Mouse (Mus musculus): ENCODE data around the gene 6430548M08Rik.

Gene 6430548M08Rik

DNA sequence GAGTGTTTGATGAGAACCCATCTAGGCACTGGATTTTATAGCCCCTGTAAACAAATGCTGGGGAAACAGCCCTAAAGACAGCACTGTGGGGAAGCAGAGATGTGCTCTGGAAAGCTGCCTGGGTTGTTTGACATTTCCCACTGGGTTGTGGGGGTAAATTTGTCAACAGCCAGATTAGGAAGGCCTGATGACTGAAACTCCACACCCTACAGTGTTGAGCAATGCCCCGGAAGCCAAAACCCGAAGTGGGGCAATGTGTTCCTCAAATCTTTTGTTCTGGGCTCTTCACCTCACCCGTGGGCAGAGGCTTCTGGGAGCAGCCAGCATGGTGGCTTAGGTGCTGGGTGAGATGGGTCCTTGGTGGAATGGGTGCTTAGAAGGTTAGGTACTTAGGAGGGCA is 4.8 kb upstream of the 6430548M08Rik start:
- DNase-seq (ENCODE audit: low spot score), result no peak

DNA sequence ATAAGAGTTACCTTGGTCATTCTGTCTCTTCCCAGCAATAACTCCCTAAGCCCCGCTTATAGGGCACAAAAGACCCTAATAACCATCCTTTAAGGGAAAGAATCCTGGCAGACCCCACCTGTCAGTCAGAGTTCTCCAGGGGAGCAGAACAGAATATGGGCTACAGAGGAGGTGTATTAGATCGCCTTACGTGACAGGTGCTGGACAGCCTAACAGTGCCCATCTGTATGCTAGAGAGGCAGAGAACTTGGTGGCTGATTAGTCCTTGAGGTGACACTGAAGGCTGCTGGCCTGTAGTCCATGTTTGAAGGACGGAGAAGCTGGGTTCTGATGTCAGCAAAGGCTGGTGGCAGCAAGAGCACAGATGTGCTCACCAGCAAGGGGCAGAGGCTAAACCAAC is 3.0 kb upstream of the 6430548M08Rik start:
- DNase-seq (ENCODE audit: low spot score), result no peak

DNA sequence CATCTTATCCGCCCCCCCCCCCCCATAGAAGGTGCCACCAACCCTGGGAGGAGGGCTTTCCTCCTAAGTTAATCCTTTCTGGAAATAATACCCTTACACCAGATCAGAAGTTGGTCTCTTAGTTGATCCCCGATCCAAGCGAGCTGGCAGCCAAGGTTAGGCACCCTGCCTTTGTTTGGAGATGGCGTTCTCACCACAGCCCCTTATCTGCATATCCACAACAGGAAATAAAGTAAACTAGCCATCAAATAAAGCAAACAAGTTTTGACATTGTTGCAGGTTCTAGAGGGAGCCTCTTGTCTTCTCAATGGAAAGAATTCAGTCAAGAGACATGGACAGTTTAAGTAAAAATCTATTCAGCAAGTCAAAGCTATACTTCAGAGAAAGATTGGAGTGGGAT is 2.6 kb upstream of the 6430548M08Rik start:
- no peak for DNase-seq (ENCODE audit: low spot score)

DNA sequence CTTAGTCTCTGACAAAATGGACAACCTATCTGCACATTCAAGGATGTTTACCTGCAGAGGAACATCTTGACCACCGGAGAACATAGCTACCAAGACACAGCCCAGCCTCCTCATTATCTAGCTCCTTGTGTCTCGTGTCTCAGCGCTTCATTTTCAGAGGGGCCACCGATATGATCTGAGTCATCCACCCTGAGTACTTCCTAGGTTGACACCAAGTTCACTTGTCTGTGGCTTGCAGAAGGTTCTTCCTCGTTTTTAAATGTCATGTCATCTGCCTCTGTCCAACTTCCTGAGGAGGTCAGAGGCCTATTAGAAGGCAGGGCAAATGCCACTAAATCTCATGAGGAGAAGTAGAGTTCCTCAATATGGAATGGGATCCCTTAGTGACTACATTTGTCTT is 1.4 kb upstream of the 6430548M08Rik start:
- no peak for DNase-seq (ENCODE audit: low spot score)

DNA sequence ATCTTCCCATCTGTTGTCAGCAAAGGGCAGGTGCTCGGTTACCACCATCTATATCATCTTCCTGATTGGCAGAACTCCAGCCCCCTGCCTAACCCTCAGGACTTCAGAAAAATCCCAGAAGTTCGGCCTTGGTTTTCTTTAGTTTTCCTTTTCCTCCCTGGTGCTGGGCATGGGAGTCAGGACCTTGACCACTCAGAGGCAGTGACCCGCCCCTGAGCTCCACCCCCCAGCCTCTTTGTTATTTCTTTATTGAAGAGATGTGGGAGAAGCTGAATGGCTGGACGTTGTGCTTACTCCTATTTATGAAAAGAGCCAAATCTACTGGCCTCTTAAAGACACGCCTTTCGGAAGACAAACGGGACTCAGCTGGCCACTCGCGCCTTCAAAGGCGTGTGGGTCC is 646 bp upstream of the 6430548M08Rik start:
- peak; percentile 56 for DNase-seq (ENCODE audit: low spot score)

DNA sequence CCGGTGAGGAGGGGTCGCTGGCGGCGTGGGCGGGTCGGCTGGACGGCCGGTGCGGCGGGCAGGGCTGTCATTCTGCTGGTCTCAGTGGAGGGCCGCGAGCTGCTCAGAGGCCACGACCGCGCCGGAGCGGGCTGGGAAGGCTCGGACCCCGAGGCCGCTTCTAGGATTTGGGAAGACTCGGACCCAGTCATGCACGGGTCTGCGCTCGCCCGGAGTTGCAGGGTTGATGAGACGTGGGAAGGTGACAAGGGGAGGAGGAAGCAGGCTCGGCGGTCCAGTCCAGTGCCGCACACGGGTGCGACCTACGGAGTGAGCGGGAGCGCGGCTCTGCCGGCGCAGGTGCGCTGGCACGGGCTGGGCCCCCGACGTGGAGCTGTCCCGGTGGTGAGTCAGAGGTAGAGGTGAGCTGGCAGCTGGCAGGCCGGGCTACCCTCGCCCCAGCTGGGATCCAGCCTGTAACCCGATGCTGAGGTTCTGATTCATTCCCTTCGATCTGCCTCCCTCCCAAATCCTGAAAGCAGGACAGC is 426 bp downstream of the 6430548M08Rik start:
- no peak for DNase-seq (ENCODE audit: low spot score)

DNA sequence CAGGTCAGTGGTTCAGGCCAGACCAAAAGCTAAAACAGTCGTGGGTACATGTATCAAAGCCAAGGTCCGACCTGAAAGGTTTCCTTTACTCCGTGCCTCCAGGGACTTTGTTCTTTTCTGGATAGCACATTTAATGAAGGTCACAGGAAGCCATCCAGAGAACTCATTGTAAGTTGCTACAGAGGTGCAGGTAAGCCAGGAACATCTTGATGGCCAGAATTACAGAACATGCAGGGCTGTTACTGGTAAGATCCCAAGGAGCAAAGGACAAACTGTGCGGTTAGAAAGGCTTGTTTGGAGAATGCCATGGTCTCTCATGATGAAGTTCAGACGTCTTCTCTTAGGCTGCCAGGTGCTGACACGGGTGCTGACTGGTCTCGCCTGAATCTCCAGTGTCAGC is 2.6 kb downstream of the 6430548M08Rik start:
- DNase-seq (ENCODE audit: low spot score), result no peak

DNA sequence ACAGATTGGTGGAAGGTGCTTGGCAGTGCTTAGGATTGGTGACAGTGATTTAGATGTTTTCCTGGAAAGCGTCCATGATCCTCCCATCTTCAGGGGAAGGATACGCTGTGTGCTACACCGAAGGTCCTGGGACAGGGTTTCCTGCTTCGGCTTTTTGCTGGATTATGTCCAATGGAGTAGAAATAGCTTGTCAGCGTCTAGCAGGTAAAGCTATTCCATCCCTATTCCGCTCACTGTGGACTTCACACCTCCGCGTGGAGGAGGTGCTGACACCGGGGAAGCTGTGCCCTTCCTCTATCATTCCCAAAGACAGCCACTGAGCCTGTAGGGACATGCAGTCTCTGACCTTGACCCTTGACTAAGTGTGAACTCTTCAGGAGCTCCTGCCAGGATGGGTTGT is 4.2 kb downstream of the 6430548M08Rik start:
- DNase-seq (ENCODE audit: low spot score), result no peak

DNA sequence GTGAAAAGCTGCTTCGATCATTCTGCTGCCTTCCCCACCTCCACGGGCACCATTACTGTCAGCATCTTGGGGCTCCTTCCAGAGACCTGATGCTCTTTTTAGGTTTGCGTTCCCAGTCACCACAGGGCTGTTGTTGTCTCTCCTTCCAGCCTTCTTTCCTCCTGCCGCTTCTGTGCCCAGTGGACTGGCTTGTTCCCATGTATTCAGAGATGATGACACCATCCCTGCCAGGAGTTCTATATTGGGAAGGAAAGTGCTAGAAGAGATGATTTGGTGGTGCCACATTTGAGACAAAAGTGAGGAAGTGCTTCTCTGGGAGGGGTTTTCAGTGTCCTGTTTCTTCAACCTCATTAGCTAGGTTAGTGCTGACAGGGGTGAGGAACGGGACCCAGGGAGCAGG is 4.9 kb downstream of the 6430548M08Rik start:
- no peak for DNase-seq (ENCODE audit: low spot score)

DNA sequence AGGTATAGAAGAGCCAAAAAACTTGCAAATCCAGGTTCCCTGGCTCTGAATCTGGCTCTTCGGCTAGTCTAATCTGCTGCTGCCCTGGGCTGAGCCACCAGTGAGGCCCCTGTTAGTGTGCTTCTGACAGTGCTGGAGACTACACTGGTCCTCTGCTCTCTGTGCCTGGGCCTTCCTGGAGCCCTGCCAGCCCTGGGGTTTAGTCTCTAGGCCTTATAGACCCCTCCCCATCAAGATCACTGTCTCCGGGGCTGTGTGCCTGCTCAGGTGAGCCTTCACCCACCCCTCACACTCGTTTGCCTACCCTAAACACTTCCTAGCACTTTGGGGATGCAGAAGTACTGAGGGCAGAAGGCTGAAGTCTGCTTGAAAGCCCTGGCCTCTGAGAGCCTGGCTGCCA is 5.5 kb downstream of the 6430548M08Rik start:
- DNase-seq (ENCODE audit: low spot score), result no peak

DNA sequence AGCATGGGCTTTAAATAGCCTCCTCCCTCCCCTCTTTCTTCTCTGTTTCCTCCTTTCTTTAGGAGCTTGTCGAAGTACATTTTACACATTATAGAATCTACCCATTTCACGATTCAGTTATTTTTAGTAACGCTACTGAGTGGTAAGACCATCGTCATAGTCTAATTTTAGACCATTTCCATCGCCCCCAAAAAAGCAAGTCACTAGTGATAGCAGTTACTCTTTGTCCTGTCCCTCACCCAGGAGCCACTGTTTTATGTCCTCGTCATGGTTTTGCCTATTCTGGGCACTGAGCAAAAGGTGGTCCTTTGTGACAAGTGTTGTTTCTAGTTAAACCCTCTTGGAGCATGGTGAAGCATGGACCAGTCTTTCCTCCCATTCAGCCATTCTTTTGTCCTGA is 6.0 kb downstream of the 6430548M08Rik start:
- no peak for DNase-seq (ENCODE audit: low spot score)

DNA sequence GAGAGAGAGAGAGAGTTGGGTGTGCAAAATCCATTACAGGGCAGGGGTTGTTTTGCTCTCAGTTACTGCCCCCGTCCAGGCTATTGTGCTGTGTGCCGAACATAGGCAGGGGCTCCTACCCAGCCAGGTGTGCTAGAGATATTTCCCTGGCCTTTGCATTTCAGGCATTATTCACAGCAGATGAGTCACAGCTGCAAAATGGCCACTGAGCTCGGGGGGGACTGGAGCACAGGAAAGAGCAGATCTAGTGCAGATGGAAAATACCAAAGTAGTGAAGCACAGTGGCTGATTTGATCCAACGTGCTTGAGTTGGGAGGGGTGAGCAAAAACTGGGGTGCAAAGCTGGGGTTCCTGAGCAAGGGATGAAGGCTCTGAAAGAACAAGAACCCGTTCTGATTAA is 7.0 kb downstream of the 6430548M08Rik start:
- no peak for DNase-seq (ENCODE audit: low spot score)

DNA sequence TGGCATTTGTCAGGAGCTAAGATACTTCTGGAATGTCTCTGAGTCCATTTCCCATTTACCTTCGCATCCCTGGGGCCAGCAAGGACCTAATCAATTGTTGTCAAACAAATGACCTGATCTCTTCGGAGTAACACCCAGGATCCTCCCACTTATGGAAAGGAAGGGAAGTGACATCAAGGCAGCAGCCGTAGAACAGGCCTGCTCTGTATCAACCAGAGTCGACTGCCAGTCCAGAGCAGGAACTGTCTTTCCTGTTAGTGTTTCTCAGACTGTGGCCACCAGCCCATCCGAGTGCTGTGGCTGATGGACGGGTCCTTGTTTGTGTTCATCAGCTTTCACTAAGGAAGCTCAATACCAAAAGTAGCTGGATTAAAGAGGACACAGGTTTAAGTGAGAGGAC is 10.3 kb downstream of the 6430548M08Rik start:
- DNase-seq (ENCODE audit: low spot score), result no peak

DNA sequence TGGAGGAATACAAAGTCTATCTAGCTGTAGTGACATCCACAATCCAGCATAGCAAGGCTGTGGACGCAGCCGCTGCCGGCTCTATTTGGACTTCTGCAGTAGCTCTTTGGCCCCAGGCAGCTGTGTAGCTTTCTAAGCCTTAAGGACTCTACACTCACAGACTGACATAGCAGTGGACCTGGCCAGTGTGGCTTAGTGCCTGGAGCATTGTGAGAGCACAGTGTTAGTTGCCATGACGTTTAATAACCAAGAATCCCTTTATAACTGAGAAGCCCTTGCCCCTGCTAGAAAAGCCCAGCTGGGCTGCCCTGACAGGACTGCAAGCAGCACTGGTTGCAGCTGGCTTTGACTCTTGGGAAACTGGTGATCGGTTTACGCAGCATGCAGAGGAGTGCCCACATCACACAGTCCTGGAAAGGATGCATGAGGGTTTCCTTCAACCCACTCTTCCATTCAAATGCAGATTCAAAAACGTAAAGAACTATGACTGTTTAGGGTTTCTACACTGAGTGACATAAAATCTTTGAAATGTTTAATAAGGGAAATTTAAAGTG is 11.0 kb downstream of the 6430548M08Rik start:
- no peak for DNase-seq (ENCODE audit: low spot score)

DNA sequence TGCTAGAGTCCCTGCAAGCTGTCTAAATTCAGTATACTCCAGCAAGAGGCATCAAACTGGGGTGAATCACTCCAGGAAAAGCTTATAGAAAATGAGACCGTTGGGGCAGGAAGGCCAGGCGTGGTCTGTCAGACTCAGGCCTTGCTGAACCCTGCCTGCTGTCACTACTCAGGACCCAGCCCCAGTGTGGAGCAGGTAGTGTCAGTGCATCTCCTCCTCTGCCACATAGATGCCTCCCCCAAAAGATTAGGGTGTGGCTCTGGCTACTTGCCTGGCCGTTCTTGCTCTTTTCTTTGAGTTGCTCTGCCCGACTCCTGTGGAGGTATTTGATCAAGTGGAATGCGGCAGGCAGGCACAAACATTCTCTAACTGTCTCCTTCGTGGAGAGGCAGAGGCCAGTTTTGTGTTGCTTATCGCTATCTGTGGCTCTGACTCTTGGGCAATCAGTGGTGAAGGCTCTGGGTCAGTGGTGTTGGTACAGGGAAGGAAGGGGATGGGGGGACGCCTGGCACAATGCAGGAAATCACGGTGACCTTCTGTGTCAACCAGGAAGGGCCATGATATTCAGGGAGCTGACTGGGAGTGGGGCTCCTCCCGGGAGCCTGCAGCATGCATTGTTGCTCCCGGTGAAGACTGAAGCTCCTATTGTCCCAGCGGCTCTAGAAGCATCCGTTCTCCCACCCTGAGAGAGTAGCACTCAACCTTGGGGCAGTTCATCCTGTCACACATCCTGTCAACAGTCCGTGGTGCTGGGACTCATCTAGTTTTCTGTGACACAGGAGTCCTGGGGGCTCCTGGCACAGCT is 12.6 kb downstream of the 6430548M08Rik start:
- DNase-seq (ENCODE audit: low spot score), result no peak

DNA sequence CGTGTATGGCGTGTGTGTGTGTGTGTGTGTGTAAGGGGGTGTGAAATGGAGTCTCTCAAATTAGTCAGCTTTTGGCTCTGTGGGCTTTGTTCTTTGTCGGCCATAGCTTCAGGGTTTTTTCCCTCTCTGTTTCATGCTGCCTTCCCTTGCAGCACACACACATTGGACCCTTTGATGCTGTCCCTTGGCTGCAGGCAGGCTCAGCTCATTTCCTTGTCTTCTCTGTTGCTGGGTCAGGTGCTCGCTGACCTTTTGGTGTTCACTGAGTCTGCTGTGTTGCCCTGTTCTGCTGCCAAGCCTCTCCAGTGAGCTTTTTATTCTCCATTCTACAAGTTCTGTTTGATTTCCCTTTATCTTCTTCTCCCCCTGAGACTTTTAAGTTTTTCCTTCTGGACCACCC is 15.6 kb downstream of the 6430548M08Rik start:
- no peak for DNase-seq (ENCODE audit: low spot score)

DNA sequence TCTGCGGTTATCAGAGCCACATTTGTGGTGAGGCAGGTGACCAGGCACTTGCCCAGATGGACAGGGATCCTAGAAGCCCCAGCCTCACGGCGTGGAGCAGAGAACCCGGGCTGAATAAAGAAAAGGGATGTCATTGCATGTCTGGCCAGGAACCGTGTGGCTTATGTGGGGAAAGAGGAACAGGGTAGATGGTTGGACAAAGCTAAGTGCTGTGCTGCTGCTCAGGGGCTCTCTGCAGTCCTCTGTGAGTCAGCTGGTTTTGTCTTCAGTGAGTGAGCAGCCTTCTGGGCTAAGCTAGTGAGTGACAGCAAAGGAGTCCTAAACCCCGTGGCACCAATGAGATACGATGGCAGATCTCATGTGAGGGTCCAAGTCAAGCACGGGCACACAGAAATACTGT is 17.2 kb downstream of the 6430548M08Rik start:
- DNase-seq (ENCODE audit: low spot score), result no peak

DNA sequence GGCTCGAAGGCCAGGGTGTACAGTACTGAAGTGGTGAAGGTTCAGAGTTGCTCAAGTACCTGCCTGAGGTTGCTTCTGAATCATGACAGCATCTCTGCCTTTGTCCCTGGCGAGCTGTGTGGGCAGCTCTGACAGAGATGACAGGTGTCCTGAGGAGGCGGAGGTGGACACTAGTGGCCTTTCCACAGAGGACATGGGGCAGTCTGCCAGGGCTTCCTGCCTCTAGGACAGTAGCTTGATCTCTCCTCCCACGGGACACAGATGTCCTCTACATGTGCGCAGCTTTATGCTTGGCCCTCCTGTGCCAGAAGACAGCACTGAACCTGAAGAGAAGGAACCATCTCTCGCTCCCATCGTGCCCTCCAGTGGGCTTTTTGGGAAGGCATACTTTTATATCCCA is 19.2 kb downstream of the 6430548M08Rik start:
- DNase-seq (ENCODE audit: low spot score), result no peak

DNA sequence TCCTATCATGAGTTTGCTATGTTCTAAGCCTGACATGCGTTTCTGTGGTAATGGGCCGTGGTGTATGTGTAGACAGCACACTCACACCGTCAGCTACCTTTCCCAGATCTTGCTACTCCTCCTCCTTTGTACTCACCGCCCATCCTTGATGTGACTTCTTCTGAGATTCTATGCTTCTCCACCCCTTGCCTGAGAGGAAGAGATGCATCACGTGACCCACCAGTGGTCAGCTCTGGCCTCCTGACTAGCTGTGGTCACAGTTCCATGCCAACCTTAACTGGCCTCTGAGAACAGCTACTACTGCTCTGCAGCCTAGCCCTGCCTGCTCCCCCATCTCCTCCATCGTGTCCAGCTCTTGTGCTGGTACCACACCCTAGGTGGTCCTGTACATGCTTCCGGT is 21.7 kb downstream of the 6430548M08Rik start:
- DNase-seq (ENCODE audit: low spot score), result no peak

DNA sequence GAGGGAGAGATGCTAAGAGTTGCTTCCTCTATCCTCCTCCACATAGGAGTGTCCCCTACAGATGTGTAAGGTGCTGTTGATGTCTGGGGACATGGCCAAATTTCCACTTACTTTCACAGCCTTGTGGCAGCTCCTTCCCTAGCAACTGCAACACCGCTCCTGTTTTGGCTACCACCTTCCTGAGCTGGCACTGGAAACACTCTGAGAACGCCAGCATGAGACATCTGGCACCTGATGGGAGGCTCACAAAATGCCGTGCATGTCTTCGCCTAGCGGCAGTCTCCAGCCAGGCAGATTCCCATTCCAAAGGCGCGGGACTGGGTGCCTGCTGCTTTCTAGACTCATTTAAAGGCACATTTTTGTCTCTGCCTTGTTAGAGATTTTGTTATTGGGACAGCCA is 22.7 kb downstream of the 6430548M08Rik start:
- DNase-seq (ENCODE audit: low spot score), result no peak

DNA sequence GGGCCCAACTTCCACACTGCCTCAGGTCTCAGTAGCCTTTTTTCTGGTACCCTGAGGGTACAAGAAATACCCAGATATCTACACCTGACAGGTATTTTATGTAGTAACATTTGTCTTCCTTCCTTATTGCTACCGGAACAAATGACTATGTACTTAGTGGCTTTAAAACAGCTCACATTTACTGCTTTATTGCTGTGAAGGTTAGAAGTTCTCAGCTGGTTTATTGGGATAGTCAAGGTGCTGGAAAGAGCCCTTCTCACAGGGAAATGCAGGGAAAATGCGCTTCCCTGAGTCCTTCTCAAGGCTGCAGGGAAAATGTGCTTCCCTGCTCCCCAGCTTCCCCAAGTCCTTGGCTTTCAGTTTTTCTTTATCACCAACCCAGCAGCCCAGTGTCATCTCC is 25.0 kb downstream of the 6430548M08Rik start:
- no peak for DNase-seq (ENCODE audit: low spot score)

DNA sequence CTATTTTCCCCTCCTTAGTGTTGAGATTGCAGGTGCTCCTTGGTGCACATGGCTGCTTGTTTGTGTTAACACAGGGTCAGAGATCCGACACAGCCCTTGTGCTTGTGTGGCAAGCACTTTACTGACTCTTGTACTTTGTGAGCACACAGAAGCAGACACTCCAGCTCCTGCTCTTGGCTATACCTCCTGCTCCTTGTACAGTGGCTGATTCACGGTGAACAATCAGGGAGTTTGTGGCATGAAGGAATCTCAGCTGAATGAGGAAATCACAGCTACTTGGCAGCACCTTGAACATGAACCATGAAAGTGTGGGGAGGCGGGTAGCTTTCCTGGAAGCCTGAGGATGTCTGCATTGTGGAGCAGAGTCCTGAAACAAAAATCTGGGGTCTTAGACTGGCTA is 26.8 kb downstream of the 6430548M08Rik start:
- no peak for DNase-seq (ENCODE audit: low spot score)

DNA sequence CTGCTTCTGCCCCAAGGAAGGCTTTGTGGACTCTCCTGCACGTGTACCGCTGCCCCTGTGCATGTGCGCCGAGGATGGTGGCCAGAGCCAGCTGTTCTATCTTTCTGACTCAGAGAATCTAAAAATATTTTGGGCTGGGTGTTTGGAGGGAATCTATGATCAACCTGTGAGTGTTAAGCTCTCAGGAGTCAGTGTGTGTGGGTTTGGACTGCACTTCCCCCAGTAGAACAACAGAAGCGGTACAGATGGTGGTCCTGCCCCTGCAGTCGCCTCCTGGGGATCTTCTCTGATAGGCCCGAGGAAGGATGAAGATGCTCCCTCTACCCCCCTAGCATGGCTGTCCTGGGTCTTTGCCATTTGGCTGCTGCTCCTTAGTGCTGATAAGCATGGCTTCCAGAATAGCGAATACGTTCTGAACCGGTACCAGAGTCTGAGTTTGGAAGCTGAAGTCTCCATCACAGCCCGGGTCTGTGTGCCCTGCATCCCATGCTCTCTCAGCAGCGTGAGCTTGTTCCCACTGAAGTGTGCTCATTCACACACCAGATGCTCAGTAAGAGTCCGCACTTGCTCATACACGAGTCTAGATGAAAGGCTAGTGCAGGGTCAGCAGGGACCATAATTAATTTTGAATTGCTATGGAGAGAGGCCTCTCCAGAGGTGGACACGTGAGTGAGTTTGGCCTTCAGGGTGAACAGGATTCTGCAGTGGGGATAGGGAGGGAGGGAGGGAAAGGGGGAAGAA is 30.1 kb downstream of the 6430548M08Rik start:
- DNase-seq (ENCODE audit: low spot score), result no peak

Data from testis, postnatal 14 days (tissue).